Mouse (Mus musculus): ENCODE results near the gene Gm13305.
"Not testable (repeated sequence)": the region's sequence is repeated elsewhere in the genome, so short reads cannot be mapped to it uniquely, and the experiment has no call there.

Gene Gm13305

DNA sequence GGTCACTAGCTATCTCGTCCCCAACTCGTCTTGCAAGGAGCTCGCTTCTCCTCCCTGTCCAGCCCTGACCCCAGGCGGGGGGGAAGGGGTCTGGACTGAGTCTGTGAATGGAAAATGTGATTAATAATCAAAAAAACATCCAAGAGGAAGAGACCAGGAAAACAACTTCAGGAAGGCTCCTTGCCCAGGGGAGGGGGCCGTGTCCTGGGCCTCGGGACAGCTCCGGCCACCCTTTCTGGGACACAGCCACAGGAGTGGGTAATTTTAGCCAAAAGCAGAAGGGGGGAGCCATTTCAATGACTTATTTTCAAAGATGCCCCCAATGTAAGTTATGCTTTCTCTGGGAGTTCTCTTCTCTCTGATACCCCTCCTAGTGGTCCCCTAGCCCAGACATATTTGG lies at the start of gene Gm13305:
Gm13305 (minus strand) TSS at position 101 of the 400 bp plus-strand sequence.
- in situ Hi-C loops (cut with MboI, MseI): loop anchor here (10.0 to 25.0 kb wide), 2 partner anchors 404 to 719 kb away; no protein-coding TSS in a partner anchor

- in situ Hi-C loops (cut with MboI, MseI): not testable (repeated sequence)
These were observed 16.6 kb upstream of the Gm13305 start for GRCm38 (mm10) chr4:42184980-42185372.

- in situ Hi-C loops (cut with MboI, MseI): not testable (repeated sequence)
These were observed 16.0 kb upstream of the Gm13305 start for GRCm38 (mm10) chr4:42184324-42184979.

- in situ Hi-C loops (cut with MboI, MseI): not testable (repeated sequence)
These were observed 15.1 kb upstream of the Gm13305 start for GRCm38 (mm10) chr4:42183234-42184197.

DNA sequence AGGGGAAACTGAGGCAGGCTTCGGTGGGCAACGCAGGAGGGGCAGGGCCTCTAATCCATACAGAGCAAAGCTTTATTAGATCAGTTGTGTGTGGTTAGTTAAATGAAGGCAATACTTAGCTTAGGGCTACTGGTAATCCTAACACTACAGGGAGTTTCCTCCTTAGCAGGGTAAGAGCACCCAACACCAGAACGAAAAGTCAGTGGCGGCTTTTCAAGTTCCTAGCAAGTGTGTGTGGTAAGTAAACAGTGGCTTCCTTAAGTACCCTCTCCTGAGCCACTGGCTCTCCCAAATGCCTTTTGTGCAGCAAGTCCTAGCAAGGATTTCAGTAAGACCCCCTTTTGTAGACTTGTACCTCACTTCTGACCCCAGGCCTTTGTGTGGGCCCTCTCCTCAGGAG lies 9.8 kb upstream of the Gm13305 start:
- in situ Hi-C loops (cut with MboI, MseI): loop anchor here in 1 of 2 experiments (10.0 kb wide), 1 partner anchor 503 kb away; no protein-coding TSS in a partner anchor

- in situ Hi-C loops (cut with MboI, MseI): loop anchor here in 1 of 2 experiments (5.0 to 25.0 kb wide), 2 partner anchors 376 to 734 kb away; no protein-coding TSS in a partner anchor
These were observed 15.3 kb downstream of the Gm13305 start, which contains the start of gene Gm13306 for GRCm38 (mm10) chr4:42153136-42153535. Gene Gm13306 (plus strand): TSS chr4:42153436.

DNA sequence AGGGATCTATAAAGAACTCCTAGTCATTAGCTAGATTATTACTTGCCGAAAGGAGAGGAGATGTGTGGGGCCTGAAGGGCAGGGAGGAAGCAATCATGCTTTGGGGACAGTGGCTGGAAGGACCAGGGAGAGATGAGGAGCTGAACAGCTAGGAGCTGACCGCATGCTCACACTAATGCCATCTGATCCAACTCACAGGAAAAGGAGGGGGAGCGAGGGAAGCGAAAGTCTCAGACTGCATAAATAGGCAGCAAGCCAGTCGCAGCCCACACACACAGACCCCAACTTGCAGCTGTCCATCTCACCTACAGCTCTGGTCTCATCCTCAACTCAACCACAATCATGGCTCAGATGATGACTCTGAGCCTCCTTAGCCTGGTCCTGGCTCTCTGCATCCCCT lies 53.9 kb downstream of the Gm13305 start, which contains the start of gene Gm13304:
Gm13304 (plus strand) TSS at position 301 of the 400 bp plus-strand sequence.
- in situ Hi-C loops (cut with MboI, MseI): not testable (repeated sequence)
